Mouse (Mus musculus) midbrain, embryonic 16.5 days (tissue): ENCODE results near the gene Majin. TPM values are rescaled to one million over a fixed set of nuclear protein-coding genes. Genes with fewer than 3 reads are reported as not detected.

Experiments
- ATAC-seq: fragments of 200-750 bp; cut with Nextera tagmentation; 2 replicates; pipeline ENCODE4 v1.8.0; 2017; ENCODE audit warnings: moderate TSS enrichment
- H3K27ac ChIP-seq: fragments of 300-500 bp; sonication (generic); 2 replicates; pipeline ENCODE4 v1.5.1; 2014; ENCODE audit warnings: mild to moderate bottlenecking, low read length, mixed read lengths
- H3K27me3 ChIP-seq: fragments of 300-500 bp; sonication (generic); 2 replicates; pipeline ENCODE4 v1.6.1; 2014; ENCODE audit warnings: low read depth, low read length, mixed read lengths; ENCODE audit not compliant: control insufficient read depth, insufficient read depth
- H3K36me3 ChIP-seq: fragments of 300-500 bp; sonication (generic); 2 replicates; pipeline ENCODE4 v1.6.1; 2014; ENCODE audit warnings: mild to moderate bottlenecking, low read length, moderate library complexity, mixed read lengths; ENCODE audit not compliant: control insufficient read depth, insufficient read depth
- H3K4me1 ChIP-seq: fragments of 300-500 bp; sonication (generic); 2 replicates; pipeline ENCODE4 v1.6.1; 2014; ENCODE audit warnings: mild to moderate bottlenecking, low read length, mixed read lengths; ENCODE audit not compliant: control insufficient read depth, insufficient read depth
- H3K4me2 ChIP-seq: fragments of 300-500 bp; sonication (generic); 2 replicates; pipeline ENCODE4 v1.6.1; 2014; ENCODE audit warnings: mild to moderate bottlenecking, low read length, mixed read lengths
- H3K4me3 ChIP-seq: fragments of 300-500 bp; sonication (generic); 2 replicates; pipeline ENCODE4 v1.5.1; 2014; ENCODE audit warnings: low read depth, mild to moderate bottlenecking, low read length, moderate library complexity, mixed read lengths
- H3K9ac ChIP-seq: fragments of 300-500 bp; sonication (generic); 2 replicates; pipeline ENCODE4 v1.6.1; 2014; ENCODE audit warnings: low read depth, low read length, mixed read lengths
- H3K9me3 ChIP-seq: fragments of 300-500 bp; sonication (generic); replicated peaks from 2 replicates; pipeline ENCODE4 v1.6.1; 2014; ENCODE audit warnings: mild to moderate bottlenecking, low read length, mixed read lengths; ENCODE audit not compliant: control insufficient read depth, poor library complexity, severe bottlenecking
- WGBS: fragments of 180-500 bp; shearing (Covaris S2); extraction: QIAGEN DNeasy Blood & Tissue Kit; methylation state at CpG from one replicate; pipeline ENCODE4 v1.1.7; 2014; 5-methylcytosine and 5-hydroxymethylcytosine counted together
- polyA plus RNA-seq: library from polyadenylated mRNA; unstranded; fragments of >200 nt; fragmentation: Nextera tagmentation; extraction: Ambion mirVana; gene quantifications from 2 replicates; pipeline ENCODE4 v1.2.1, GENCODE M21; 2015

The Majin gene
- polyA plus RNA-seq, 1 experiment from 2014 or later, result not detected

GRCm38 (mm10) chr19:6242281-6242680 lies 58.1 kb downstream of the Majin start:
- H3K9ac ChIP-seq, result peak overlapping the region; percentile 95
- peak overlapping the region; percentile 98 for H3K4me2 ChIP-seq
- H3K36me3 ChIP-seq, result peaks cover 4% of the 10 kb centered on the region
- no peaks in the 10 kb centered on the region for H3K27me3 ChIP-seq
- H3K9me3 ChIP-seq, result no peaks in the 10 kb centered on the region
- peaks cover 14% of the 10 kb centered on the region for H3K4me1 ChIP-seq
- ATAC-seq, result no peak
- 0% methylated on average over 4 of the region's 4 CpGs for WGBS
- peak overlapping the region; percentile 89 for H3K4me3 ChIP-seq
- H3K27ac ChIP-seq, result no peak overlapping the region

GRCm38 (mm10) chr19:6243226-6243625 lies 59.0 kb downstream of the Majin start:
- Histone ChIP-seq H3K27me3 (no peaks in the 10 kb centered on the region), H3K4me1 (peaks cover 14% of the 10 kb centered on the region), H3K9ac (no peak overlapping the region), H3K4me2 (no peak overlapping the region), H3K27ac (no peak overlapping the region), H3K4me3 (no peak overlapping the region), H3K36me3 (peaks cover 12% of the 10 kb centered on the region), H3K9me3 (no peaks in the 10 kb centered on the region)
- no peak for ATAC-seq
- 86% methylated on average over 5 of the region's 5 CpGs for WGBS

GRCm38 (mm10) chr19:6245806-6246205 lies 61.6 kb downstream of the Majin start:
- no peaks in the 10 kb centered on the region for H3K9me3 ChIP-seq
- H3K4me2 ChIP-seq, result no peak overlapping the region
- 86% methylated on average over 1 of the region's 1 CpGs for WGBS
- no peak overlapping the region for H3K27ac ChIP-seq
- H3K4me3 ChIP-seq, result no peak overlapping the region
- H3K4me1 ChIP-seq, result peaks cover 14% of the 10 kb centered on the region
- no peak overlapping the region for H3K9ac ChIP-seq
- no peak for ATAC-seq
- H3K36me3 ChIP-seq, result peaks cover 15% of the 10 kb centered on the region
- H3K27me3 ChIP-seq, result no peaks in the 10 kb centered on the region

GRCm38 (mm10) chr19:6247526-6248300 lies 63.5 kb downstream of the Majin start:
- Histone ChIP-seq H3K9me3 (no peaks in the 10 kb centered on the region), H3K4me3 (no peak overlapping the region), H3K9ac (no peak overlapping the region), H3K27ac (no peak overlapping the region), H3K36me3 (peaks cover 27% of the 10 kb centered on the region), H3K4me1 (peaks cover 8% of the 10 kb centered on the region), H3K27me3 (no peaks in the 10 kb centered on the region), H3K4me2 (no peak overlapping the region)
- WGBS, result 92% methylated on average over 29 of the region's 29 CpGs
- no peak for ATAC-seq

- H3K27ac ChIP-seq, result no peak overlapping the region
- WGBS, result 96% methylated on average over 4 of the region's 4 CpGs
- H3K4me1 ChIP-seq, result no peaks in the 10 kb centered on the region
- no peak overlapping the region for H3K4me3 ChIP-seq
- ATAC-seq, result no peak
- H3K27me3 ChIP-seq, result no peaks in the 10 kb centered on the region
- H3K36me3 ChIP-seq, result peaks cover 45% of the 10 kb centered on the region
- H3K9ac ChIP-seq, result no peak overlapping the region
- H3K9me3 ChIP-seq, result no peaks in the 10 kb centered on the region
- no peak overlapping the region for H3K4me2 ChIP-seq
Observed at GRCm38 (mm10) chr19:6253021-6253420, 68.8 kb downstream of the Majin start.

- no peak for ATAC-seq
- Histone ChIP-seq H3K9ac (no peak overlapping the region), H3K4me1 (no peaks in the 10 kb centered on the region), H3K27me3 (no peaks in the 10 kb centered on the region), H3K4me3 (no peak overlapping the region), H3K4me2 (no peak overlapping the region), H3K36me3 (peaks cover 46% of the 10 kb centered on the region), H3K27ac (no peak overlapping the region), H3K9me3 (no peaks in the 10 kb centered on the region)
- 57% methylated on average over 2 of the region's 2 CpGs for WGBS
Observed at GRCm38 (mm10) chr19:6260428-6260827, 76.2 kb downstream of the Majin start.

GRCm38 (mm10) chr19:6260946-6261345 lies 76.8 kb downstream of the Majin start:
- H3K27ac ChIP-seq, result no peak overlapping the region
- no peak overlapping the region for H3K9ac ChIP-seq
- H3K4me2 ChIP-seq, result no peak overlapping the region
- no peaks in the 10 kb centered on the region for H3K9me3 ChIP-seq
- H3K4me1 ChIP-seq, result no peaks in the 10 kb centered on the region
- 84% methylated on average over 4 of the region's 4 CpGs for WGBS
- ATAC-seq, result no peak
- H3K27me3 ChIP-seq, result no peaks in the 10 kb centered on the region
- no peak overlapping the region for H3K4me3 ChIP-seq
- H3K36me3 ChIP-seq, result peaks cover 42% of the 10 kb centered on the region

- Histone ChIP-seq H3K4me2 (no peak overlapping the region), H3K4me1 (no peaks in the 10 kb centered on the region), H3K4me3 (no peak overlapping the region), H3K9ac (no peak overlapping the region), H3K9me3 (no peaks in the 10 kb centered on the region), H3K36me3 (peaks cover 38% of the 10 kb centered on the region), H3K27ac (no peak overlapping the region), H3K27me3 (no peaks in the 10 kb centered on the region)
- WGBS, result 93% methylated on average over 14 of the region's 14 CpGs
- no peak for ATAC-seq
Observed at GRCm38 (mm10) chr19:6261379-6261778, 77.2 kb downstream of the Majin start.

- Histone ChIP-seq H3K4me3 (no peak overlapping the region), H3K9me3 (no peaks in the 10 kb centered on the region), H3K27me3 (no peaks in the 10 kb centered on the region), H3K27ac (no peak overlapping the region), H3K4me1 (no peaks in the 10 kb centered on the region), H3K36me3 (peaks cover 32% of the 10 kb centered on the region), H3K9ac (no peak overlapping the region), H3K4me2 (no peak overlapping the region)
- 61% methylated on average over 7 of the region's 7 CpGs for WGBS
- no peak for ATAC-seq
Observed at GRCm38 (mm10) chr19:6262222-6262621, 78.0 kb downstream of the Majin start.
